Mouse (Mus musculus): ENCODE measurements at regions not wholly inside any gene's neighbourhood (a gene's known extent, or its start where the extent isn't known, plus 50 kb on each side); places are given as distances from the start of the nearest gene placed in this dataset.

DNA sequence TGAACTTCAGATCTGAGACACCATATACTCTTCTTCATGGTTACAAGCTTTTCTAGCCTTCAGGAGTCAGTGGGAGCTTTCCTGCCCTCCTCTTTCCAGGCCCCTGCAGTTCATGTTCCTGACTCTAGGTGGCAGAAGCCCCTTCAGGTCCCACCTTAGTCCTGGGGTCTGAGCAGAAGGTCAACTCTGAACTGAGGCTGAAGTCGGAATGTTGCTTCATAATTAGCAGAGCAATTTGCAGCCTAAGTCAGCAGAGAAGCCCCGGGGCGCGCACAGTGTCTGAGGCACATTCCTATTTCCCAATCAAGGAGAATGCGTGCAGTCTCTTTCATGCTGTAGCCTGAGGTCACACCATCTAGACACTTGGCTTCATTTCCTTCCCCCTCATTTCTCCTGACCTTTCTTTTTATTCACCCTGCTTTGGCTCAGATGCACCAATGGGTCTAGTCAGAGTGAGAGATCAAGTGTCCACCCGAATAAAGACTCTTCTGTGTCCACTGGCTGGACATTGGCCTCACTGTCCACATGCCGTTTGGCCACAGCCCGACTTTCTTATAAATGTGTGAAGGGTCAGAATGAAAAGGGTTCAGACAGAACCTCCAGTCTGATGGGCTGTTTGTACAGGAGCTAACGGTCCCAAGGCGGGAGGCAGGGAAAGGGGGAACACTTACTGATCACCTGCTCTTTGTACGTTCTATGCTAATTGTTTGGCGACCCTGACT, 58.4 kb upstream of the Tmem72 start:
- TF ChIP-seq CTCF (IDR thresholded peaks at IDR 0.05; ENCODE audit: low read depth, low read length): peak; percentile 51; the same call in 1 of the 2 replicates
- no peak for TF ChIP-seq POLR2A (IDR thresholded peaks at IDR 0.05; ENCODE audit: borderline replicate concordance, low read depth, low read length)

All from bone marrow macrophage, adult 2 months (primary cell).